Mouse (Mus musculus): ENCODE measurements around the gene Olfr1168.

DNA sequence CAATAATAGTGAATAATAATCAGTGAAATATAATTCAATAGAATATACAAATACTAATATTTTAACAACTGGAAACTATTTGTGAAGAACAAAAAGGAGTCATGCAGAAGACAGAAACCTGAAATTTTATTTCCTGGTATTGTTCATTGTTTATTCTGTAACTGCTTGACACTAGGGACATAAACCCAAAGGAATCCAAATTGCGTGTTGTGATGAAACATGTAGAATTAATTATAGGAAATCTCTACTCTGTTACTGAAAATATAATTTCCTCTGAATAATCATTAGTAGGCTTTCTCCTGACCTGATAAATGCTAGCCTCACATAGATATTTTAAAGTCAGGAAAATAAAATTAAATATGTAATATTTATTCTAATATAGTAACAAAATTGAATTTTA, 46.6 kb downstream of the Olfr1168 start, which contains the start of gene Olfr1170:
- TF ChIP-seq CTCF (IDR thresholded peaks at IDR 0.05; ENCODE audit: control insufficient read depth, insufficient read depth, low read length) (no peak), POLR2A (IDR thresholded peaks at IDR 0.05; ENCODE audit: borderline replicate concordance, control insufficient read depth, low read depth, low read length) (no peak)
